Mouse (Mus musculus) urinary bladder, postnatal 4 days (tissue): ENCODE measurements at regions not wholly inside any gene's neighbourhood (a gene's known extent, or its start where the extent isn't known, plus 50 kb on each side); places are given as distances from the start of the nearest gene placed in this dataset.

ENCODE experiments used
- DNase-seq, 2 experiments: peaks; one replicate each; pipeline ENCODE4 v3.0.0; 2021 to 2022; ENCODE audit warnings: low spot score in 2 of 2

GRCm38 (mm10) chr4:125354742-125355141, 135.8 kb upstream of the Grik3 start:
- no peak for DNase-seq

DNA sequence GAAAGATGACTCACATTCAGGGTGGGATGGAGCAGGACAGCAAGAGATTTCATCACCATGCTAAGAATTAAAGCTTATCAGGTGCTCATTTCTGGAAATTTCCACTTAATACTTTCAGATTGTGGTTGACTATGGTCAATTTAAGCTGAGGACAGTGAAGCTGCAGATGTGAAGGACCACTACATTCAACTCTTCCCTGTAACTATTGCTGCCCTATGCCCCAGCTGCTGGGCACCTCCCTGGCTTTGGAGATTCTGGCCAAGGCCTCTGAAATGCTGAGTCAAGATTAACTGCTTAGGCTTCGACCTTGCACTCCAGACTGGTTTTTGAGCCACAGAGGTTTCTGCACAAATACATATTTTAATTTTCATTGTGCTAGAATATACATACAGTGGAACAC, 140.4 kb upstream of the Grik3 start:
- no peak for DNase-seq

- DNase-seq, result no peak
Observed at GRCm38 (mm10) chr4:125339056-125339455, 151.4 kb upstream of the Grik3 start.

- DNase-seq, result no peak
Observed at GRCm38 (mm10) chr4:125328806-125329205, 161.7 kb upstream of the Grik3 start.

GRCm38 (mm10) chr4:125324495-125324894, 166.0 kb upstream of the Grik3 start:
- no peak for DNase-seq

DNA sequence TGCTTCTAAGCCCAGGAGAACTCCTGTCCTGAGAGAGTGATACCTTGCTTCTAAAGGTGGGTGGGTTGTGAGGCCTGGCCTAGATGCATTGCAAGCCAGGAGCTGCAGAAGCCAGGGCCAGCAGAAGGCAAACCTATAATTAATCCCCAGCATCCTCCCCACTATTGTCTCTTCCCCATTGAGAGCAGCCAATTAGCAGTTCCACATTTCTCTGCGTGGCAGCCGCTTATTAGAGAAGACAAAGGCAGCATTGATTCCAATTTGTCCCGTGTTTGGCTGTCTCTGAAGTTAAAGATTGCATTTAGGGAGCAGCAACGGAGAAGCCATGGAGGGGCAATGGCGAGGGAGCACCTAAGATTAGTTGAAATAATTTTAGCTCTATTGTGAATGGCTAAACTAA, 171.2 kb upstream of the Grik3 start:
- no peak for DNase-seq

GRCm38 (mm10) chr4:125318293-125318692, 172.2 kb upstream of the Grik3 start:
- DNase-seq, result no peak

DNA sequence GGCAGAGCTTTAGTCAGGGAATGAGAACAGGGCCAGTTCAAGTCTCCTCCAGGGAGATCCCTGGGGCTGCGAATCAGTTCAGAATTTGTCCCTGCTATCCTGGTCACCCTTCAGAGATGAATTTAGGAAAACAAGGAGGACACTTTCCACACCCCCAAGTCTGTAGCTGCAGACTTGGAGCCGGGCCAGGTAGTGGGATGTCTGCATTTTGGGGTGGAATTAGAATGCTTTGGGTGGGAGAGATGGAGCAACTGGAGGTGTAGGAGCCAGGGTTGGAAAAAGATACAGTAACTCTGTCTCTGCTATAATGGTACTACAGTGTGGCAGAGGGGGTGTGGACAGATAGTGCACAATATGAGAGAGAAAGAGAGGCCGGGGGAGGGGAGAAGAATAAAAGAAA, 173.6 kb upstream of the Grik3 start:
- no peak for DNase-seq

DNA sequence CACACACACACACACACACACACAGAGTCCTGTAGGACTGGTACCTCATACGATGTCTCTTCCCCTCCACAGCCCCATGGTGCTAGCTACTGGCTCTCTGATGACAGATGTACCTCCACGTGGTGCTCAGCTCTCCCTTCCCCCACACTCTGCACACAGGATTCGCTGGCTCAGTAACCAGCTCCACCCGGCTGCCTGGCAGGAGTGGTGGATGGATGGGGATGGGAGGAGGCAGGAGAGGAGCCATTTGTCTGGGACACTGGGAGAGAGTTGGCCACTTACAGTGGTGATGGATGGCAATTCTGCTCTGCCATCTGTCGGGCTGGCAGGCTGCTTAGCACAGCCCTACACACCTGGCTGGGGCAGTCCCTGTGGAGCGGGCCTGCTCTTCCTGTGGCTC, 174.7 kb upstream of the Grik3 start:
- no peak for DNase-seq

DNA sequence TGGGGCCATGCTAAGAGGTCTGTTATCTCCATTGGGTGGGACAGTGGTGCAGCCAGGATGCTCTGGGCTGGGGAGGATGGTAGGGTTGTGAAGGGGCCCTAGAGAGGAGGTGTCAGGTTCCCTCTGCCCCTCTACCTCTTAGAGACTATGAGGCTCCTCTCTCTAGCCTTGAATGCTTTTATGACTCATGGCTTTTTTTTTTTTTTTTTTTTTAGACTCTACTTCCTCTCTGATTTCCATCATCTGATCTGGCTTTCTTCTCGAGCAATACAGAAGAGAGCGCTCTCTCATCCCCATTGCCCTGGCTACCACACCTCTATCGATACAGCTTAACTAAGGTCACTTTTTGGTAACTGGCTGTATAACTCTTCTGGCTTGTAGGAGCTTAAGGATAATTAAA, 176.6 kb upstream of the Grik3 start:
- no peak for DNase-seq

DNA sequence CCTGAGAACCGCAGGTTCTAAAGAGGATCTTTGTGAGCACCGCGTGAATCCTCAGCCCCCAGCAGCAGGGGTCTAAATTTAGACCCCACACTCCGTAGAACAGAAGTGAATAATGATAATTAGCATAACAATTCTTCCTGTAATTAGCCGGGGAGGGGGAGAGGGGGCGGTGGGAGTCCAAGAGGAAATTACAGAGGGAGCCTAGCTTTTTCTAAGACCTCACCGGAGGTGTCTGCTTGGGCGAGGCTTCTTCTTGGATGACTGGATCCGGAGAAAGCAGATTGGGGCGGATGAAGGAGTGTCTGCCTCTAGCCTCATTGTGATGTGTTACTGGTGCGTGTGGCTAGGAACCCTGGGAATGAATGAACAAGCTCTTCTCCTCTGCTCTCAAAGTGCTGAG, 177.2 kb upstream of the Grik3 start:
- DNase-seq, result no peak

GRCm38 (mm10) chr4:125308171-125308570, 180.5 kb upstream of the Zc3h12a start:
- no peak for DNase-seq

GRCm38 (mm10) chr4:125305766-125306165, 178.1 kb upstream of the Zc3h12a start:
- no peak for DNase-seq

GRCm38 (mm10) chr4:125302660-125303059, 175.0 kb upstream of the Zc3h12a start:
- DNase-seq, result no peak

DNA sequence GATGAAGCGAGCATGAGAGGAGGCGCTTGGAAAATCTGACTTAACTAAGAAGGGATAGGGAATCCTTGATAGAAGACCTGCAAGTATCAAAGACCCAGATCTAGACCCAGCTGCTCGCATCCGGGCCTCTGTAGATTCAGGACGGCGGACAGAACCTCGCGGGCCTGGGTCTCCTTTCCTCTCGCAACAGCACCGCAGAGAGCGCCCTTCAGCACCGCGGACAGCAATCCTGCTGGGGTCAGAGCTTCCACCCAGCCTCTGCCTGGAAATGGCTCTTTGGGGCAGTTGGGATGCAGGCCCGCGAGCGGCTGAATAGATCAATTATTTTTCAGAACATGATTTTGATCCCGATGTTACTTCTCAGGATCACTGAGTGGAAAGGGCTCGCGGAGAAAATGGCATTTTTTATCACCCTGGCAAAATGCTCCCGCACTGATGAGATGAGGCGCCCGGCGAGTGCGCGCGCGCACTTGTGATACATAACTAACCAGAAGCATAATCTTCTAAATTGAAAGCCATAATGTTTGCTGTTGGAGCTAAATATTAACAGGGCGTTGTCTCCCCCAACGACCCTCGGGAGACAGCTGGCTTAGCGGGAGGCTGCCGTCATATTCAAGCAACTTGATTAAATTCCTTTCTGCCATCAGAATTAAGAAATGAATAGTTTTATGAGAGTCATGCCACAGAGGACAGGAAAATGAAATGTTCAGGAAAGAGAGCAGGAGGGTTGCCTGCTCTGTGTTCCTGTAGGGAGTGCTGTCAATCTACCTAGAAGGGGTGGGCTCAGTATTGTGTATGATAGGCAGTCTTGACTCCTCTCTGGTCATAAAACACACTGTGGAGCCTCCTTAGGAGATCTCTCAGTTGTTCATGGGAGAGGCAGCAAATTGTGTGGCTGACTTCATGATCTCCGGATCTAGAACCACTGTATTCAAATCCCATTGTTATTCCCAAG, 173.1 kb upstream of the Zc3h12a start:
- DNase-seq, result peak; percentile 64 to 89

DNA sequence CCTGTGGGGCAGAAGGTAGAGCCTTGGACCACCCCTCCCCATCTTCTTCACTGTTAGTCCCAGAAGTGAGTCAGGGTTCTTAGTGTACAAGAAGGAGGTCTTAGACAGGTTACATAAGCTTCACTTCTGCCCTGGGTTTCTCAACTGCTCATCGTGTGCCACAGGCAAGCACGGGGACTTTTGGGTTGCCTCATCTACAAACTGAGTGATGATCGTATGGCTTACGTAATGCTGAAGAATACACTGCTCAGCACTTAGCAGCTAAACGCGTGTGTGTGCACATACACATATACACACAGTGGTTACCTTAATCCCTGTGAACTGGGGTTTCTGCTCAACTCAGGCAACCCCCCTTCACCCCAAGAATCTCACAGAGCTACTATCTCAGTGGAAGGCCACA, 163.1 kb upstream of the Zc3h12a start:
- no peak for DNase-seq

DNA sequence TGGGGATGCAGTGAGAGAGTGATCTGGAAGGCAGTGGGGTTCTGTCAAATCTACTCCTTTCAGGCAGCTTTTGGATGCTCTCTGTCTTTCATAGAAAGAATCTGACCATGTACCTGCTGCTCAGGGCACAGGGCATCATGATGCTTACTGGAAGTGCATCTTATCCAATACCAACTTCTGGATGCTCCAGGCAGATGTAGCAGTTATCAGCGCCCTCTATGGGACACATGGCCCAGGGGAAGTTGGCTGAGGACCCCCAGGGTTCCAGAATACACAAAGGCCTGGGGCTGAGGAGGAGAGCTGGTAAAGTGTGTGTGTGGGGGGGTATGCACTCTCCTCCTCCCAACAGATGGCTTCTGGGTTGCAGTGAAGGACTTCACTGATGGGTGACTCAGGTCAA, 162.1 kb upstream of the Zc3h12a start:
- no peak for DNase-seq

GRCm38 (mm10) chr4:125289031-125289449, 161.4 kb upstream of the Zc3h12a start:
- no peak for DNase-seq

DNA sequence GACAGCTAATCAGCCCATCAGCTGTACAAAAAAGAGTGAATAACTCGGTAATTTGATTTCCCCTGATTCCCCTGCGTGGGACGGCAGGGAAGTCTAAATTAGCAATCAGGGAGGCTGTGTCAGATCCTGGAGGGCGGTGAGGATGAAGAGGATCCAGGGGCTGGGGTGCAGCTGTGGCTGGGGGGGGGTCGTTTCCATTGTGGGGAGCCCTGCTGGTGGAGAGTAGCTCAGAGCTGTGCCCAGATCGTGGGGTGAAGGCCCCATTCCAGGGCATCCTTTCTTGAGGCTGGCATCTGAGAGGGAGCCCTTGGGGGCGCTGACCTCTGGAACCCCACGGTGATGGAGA, 155.3 kb upstream of the Zc3h12a start:
- DNase-seq, result no peak

- DNase-seq, result no peak
Observed at GRCm38 (mm10) chr4:125282154-125282973, 154.7 kb upstream of the Zc3h12a start.

DNA sequence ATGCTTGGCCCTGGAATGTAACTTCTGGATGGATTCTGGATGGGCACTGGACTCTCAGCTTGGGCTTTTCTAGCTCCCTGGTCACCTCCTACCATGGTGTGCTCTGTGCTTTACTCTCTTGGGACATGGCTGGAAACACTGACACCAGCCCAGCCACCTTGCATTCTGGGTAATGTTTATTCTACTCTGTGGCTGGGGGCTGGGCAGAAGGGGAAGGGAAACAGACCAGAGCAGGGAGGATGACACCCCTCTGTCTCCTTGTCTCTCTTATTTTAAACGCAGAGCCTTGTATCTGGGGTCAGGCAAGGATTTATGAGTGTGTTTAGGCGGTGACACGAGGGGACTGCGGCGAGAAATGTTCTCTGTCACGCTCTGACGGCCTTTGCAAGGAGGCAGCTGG, 151.5 kb upstream of the Zc3h12a start:
- no peak for DNase-seq

DNA sequence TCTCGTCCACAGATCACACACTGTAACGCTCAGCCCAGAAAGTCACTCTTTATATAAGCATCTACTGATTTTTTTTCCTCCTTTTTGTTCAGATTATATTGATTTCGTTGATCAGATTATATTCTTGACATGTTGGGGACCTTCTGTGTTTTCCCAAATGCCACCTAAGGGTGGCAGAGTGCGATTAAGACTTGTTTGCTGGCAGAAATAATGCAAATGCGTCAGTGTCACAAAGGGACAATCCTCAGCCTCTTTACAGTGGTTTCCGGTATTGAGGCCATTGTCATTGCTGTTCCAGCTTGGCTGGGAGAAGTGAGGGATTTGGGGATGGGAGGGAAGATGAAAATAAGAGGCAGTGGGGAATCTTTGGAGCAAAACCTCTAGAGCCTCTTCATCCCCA, 149.2 kb upstream of the Zc3h12a start:
- no peak for DNase-seq

DNA sequence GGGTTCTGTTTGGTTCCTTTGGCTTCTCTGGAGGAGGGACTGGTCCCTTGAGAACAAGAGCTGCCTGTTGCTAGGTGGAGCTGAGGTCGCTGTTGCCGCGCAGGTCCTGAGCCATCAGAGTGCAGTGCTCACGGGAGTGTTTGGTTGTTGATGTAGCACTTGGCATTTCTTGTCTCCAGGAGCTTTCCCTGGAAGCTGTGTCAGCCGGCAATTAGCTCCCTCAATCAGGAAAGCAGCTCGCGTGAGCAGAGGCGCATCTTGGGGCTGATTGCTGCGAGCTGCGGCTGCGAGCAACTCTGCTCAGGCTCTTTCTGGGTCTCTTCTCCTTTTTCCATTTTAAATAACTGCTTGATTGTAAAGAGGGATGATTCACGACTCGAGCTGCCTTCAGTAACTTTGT, 147.6 kb upstream of the Zc3h12a start:
- DNase-seq, result no peak
